Mouse (Mus musculus): Measurements from ENCODE around the gene Vps13a.

Vps13a gene

DNA sequence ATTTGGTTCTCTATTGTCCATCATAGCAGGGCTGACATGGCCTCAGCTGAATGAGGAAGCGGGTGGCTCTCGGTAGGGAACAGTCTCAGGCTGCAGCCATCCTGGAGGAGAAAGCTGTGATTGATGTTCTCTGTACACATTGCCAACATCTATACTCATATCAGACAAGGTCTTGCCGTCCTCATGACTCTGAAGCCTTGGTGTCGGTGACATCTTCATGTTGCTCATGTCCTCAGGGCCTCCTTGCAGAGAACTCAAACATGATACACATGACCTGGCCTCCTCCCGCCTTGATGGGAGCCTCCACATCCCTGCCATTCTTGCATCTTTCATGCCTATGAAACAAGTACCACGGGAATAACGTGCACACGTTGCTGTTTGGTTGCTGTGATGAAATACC is 200.2 kb downstream of the Vps13a start:
- DNase-seq (ENCODE audit: low spot score), result no peak

- DNase-seq (ENCODE audit: low spot score), result no peak
Observed at GRCm38 (mm10) chr19:16579656-16580260, 201.0 kb downstream of the Vps13a start.

- DNase-seq (ENCODE audit: low spot score), result no peak
Observed at GRCm38 (mm10) chr19:16576790-16577189, 203.9 kb downstream of the Vps13a start.

Data from T-cell, adult 2 months (primary cell).